Mouse (Mus musculus) erythroblast, embryonic 14.5 days (primary cell): ENCODE results near the gene Marveld3. TPM values are rescaled to one million over a fixed set of nuclear protein-coding genes. Genes with fewer than 3 reads are reported as not detected.

Experiments used
- H3K27me3 ChIP-seq: 2 replicates; pipeline ENCODE4 v1.6.1; 2012; ENCODE audit warnings: inconsistent platforms; ENCODE audit not compliant: control insufficient read depth
- H3K36me3 ChIP-seq: 2 replicates; pipeline ENCODE4 v1.6.1; 2012; ENCODE audit warnings: mild to moderate bottlenecking, inconsistent platforms; ENCODE audit not compliant: control insufficient read depth
- H3K4me1 ChIP-seq: 2 replicates; pipeline ENCODE4 v1.6.1; 2012; ENCODE audit warnings: inconsistent platforms; ENCODE audit not compliant: control insufficient read depth
- H3K4me3 ChIP-seq: replicated peaks from 2 replicates; pipeline ENCODE3; 2012; ENCODE audit warnings: moderate library complexity, mild to moderate bottlenecking, inconsistent platforms
- H3K9me3 ChIP-seq: 2 replicates; pipeline ENCODE4 v1.6.1; 2012; ENCODE audit warnings: low read length, inconsistent platforms, mixed read lengths; ENCODE audit not compliant: control insufficient read depth
- GATA1 ChIP-seq: IDR thresholded peaks from 2 replicates; pipeline ENCODE4 v1.6.1; 2012; ENCODE audit warnings: low read length, inconsistent platforms, mixed read lengths
- TAL1 ChIP-seq: IDR thresholded peaks from 3 replicates; pipeline ENCODE4 v1.6.1; 2012; ENCODE audit warnings: low read length, inconsistent platforms, mixed read lengths
- polyA plus RNA-seq: library from polyadenylated mRNA; stranded (reverse); fragments of >175 nt; gene quantifications from 2 replicates; pipeline ENCODE4 v1.2.3, GENCODE M21; 2012

The Marveld3 gene
- polyA plus RNA-seq, 1 experiment: not detected

DNA sequence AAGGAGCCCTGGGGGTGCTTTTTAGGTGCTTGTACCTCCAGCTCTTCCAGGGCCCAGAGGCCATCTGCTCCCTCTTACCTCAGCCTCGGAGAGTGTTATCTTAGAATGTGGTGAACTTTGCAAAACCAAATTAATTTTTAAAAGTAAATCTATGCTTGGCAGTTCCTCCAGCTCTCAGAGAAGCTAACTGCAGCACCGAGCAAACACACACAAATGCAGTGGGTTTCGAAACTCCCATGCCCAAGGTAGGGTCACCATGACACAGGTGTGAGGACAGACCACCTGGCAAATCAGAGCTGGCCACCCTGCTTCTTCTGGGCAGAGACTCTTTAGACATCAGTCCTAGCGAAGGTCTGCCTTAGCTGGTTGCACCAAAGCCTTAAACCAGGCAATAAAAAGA is 10.9 kb upstream of the Marveld3 start:
- Histone ChIP-seq H3K27me3 (peaks cover 15% of the 10 kb centered on the region), H3K4me3 (no peak overlapping the region), H3K9me3 (no peaks in the 10 kb centered on the region), H3K4me1 (no peaks in the 10 kb centered on the region), H3K36me3 (no peaks in the 10 kb centered on the region)
- TF ChIP-seq TAL1 (no peak), GATA1 (no peak)

GRCm38 (mm10) chr8:109970323-109970722 is 8.3 kb upstream of the Marveld3 start:
- no peaks in the 10 kb centered on the region for H3K4me1 ChIP-seq
- H3K27me3 ChIP-seq: peaks cover 15% of the 10 kb centered on the region
- H3K36me3 ChIP-seq: no peaks in the 10 kb centered on the region
- H3K9me3 ChIP-seq: no peaks in the 10 kb centered on the region
- no peak for TF ChIP-seq TAL1
- TF ChIP-seq GATA1: no peak
- H3K4me3 ChIP-seq: no peak overlapping the region

GRCm38 (mm10) chr8:109968837-109969236 is 6.8 kb upstream of the Marveld3 start:
- Histone ChIP-seq H3K4me3 (no peak overlapping the region), H3K4me1 (no peaks in the 10 kb centered on the region), H3K36me3 (no peaks in the 10 kb centered on the region), H3K27me3 (peaks cover 15% of the 10 kb centered on the region), H3K9me3 (no peaks in the 10 kb centered on the region)
- TF ChIP-seq TAL1 (no peak), GATA1 (no peak)

DNA sequence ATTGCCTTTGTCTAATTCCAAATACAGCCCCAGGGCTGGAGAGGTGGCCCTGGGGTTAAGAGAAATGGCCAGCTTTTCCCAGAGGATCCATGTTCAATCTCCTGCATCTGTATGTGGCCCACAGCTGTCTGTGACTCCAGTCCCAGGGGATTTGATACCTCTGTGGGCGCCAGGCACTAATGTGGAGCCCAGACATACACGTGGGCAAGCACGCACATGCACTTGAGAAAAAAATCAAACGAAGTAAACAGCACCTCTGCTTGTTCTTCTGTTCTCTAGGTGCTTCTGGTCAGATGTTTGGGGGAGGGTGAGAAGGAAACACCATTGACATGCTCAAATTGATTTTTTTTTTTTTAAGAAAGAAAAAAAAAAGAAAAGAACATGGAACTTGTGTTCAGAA is 2.1 kb upstream of the Marveld3 start:
- Histone ChIP-seq H3K4me3 (no peak overlapping the region), H3K36me3 (no peaks in the 10 kb centered on the region), H3K9me3 (no peaks in the 10 kb centered on the region), H3K27me3 (peaks cover 40% of the 10 kb centered on the region), H3K4me1 (peaks cover 6% of the 10 kb centered on the region)
- TF ChIP-seq TAL1 (no peak), GATA1 (no peak)

- Histone ChIP-seq H3K4me1 (peaks cover 6% of the 10 kb centered on the region), H3K27me3 (peaks cover 36% of the 10 kb centered on the region), H3K9me3 (no peaks in the 10 kb centered on the region), H3K36me3 (no peaks in the 10 kb centered on the region), H3K4me3 (no peak overlapping the region)
- no peak for TF ChIP-seq TAL1
- no peak for TF ChIP-seq GATA1
Observed at GRCm38 (mm10) chr8:109963421-109963820, 1.4 kb upstream of the Marveld3 start.

- no peak overlapping the region for H3K4me3 ChIP-seq
- H3K27me3 ChIP-seq: peaks cover 33% of the 10 kb centered on the region
- TF ChIP-seq TAL1 (no peak), GATA1 (no peak)
- H3K9me3 ChIP-seq: no peaks in the 10 kb centered on the region
- H3K4me1 ChIP-seq: peaks cover 6% of the 10 kb centered on the region
- no peaks in the 10 kb centered on the region for H3K36me3 ChIP-seq
Observed at GRCm38 (mm10) chr8:109962896-109963295, 893 bp upstream of the Marveld3 start.

DNA sequence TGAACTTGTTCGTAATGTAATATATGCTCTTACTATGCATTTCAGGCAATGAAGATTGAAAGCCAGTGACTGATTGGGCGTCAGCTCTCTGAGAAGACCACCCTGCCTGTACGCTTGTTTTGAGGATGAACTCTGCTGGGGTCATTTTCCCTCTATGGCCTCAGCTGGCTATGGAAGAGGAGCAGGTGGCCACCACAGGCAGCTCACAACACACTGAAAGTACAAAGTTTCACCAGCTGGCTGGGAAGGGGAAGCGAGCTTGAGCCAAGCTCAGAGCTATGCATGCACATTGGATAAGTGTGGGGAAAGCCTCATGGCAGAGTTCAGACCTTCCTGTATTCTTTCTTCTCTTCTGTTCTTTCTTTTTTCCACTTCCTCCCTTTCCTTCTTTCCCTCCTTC is 2.9 kb downstream of the Marveld3 start:
- no peak for TF ChIP-seq GATA1
- TF ChIP-seq TAL1: no peak
- Histone ChIP-seq H3K36me3 (no peaks in the 10 kb centered on the region), H3K4me3 (no peak overlapping the region), H3K27me3 (peaks cover 33% of the 10 kb centered on the region), H3K4me1 (peaks cover 8% of the 10 kb centered on the region), H3K9me3 (no peaks in the 10 kb centered on the region)

- Histone ChIP-seq H3K4me3 (no peak overlapping the region), H3K36me3 (no peaks in the 10 kb centered on the region), H3K27me3 (peaks cover 30% of the 10 kb centered on the region), H3K4me1 (peaks cover 8% of the 10 kb centered on the region), H3K9me3 (no peaks in the 10 kb centered on the region)
- no peak for TF ChIP-seq GATA1
- TF ChIP-seq TAL1: no peak
Observed at GRCm38 (mm10) chr8:109958036-109958655, 3.9 kb downstream of the Marveld3 start.

DNA sequence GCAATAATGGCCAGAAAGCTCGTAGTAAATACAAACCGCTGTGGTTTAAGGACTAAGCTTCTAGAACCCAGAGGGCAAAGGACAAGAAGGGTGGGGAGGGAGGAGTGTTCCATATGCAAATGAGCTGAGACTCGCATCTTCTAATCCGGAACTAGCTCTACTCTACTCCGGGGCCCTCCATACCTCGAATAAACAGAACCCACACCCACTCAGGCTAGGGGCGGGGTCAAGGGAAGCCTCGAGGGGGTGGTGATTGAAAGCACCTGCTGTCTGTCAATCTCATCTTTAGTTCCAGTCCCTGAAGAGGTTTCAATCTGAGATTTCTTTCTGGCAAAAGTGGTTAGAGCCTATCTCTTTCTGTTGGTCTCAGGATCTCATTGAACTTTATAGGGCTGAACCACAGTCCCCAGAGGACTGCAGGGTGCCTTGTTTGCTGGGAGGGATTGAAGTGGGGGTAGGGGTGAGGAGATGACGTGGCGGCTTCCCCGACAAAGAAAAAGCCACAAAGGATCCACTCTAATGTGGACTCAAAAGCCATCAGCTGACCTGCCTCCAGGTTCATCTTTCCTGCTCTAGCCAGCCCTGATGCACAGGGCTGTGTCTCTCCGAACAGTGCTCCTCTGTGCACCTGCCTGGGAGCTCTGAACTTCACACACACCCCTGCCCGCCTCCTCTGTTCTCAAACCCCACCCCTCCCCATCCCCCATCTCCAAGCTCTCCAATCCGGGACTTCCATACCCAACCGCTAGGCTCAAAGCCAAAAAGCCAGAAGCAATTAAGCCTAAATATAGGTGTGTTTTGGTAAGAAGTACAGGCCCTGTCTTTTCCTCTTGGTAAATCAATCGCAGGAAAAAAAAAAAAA is 4.6 kb downstream of the Marveld3 start:
- no peak for TF ChIP-seq TAL1
- no peak for TF ChIP-seq GATA1
- Histone ChIP-seq H3K27me3 (peaks cover 27% of the 10 kb centered on the region), H3K9me3 (no peaks in the 10 kb centered on the region), H3K4me3 (no peak overlapping the region), H3K4me1 (peaks cover 8% of the 10 kb centered on the region), H3K36me3 (no peaks in the 10 kb centered on the region)
